Mouse (Mus musculus) limb, embryonic 14.5 days (tissue): ENCODE data around the gene Bclaf1. TPM values are rescaled to one million over a fixed set of nuclear protein-coding genes. Genes with fewer than 3 reads are reported as not detected.

ENCODE experiments used
- ATAC-seq: fragments of 200-750 bp; cut with Nextera tagmentation; 2 replicates; pipeline ENCODE4 v1.8.0; 2017; ENCODE audit warnings: low read depth, moderate number of reproducible peaks, moderate TSS enrichment; ENCODE audit not compliant: low FRiP score
- DNase-seq: peaks from one replicate; pipeline ENCODE4 v3.0.0-alpha.2; 2015; ENCODE audit warnings: low spot score
- H3K27ac ChIP-seq: fragments of 300-500 bp; sonication (generic); replicated peaks from 2 replicates; pipeline ENCODE4 v1.5.1; 2014; ENCODE audit warnings: low read depth, mild to moderate bottlenecking, low read length, moderate library complexity, mixed read lengths
- H3K27me3 ChIP-seq: fragments of 300-500 bp; sonication (generic); 2 replicates; pipeline ENCODE4 v1.6.1; 2014; ENCODE audit warnings: low read length, mixed read lengths; ENCODE audit not compliant: control insufficient read depth, insufficient read depth
- H3K36me3 ChIP-seq: fragments of 300-500 bp; sonication (generic); 2 replicates; pipeline ENCODE4 v1.6.1; 2014; ENCODE audit warnings: mild to moderate bottlenecking, low read length, moderate library complexity, mixed read lengths; ENCODE audit not compliant: control insufficient read depth, insufficient read depth
- H3K4me1 ChIP-seq: fragments of 300-500 bp; sonication (generic); 2 replicates; pipeline ENCODE4 v1.6.1; 2014; ENCODE audit warnings: antibody characterized with exemption, low read length, mixed read lengths; ENCODE audit not compliant: control insufficient read depth, insufficient read depth
- H3K4me2 ChIP-seq: fragments of 300-500 bp; sonication (generic); replicated peaks from 2 replicates; pipeline ENCODE4 v1.6.1; 2014; ENCODE audit warnings: low read depth, mild to moderate bottlenecking, low read length, moderate library complexity; ENCODE audit not compliant: severe bottlenecking
- H3K4me3 ChIP-seq: fragments of 300-500 bp; sonication (generic); replicated peaks from 2 replicates; pipeline ENCODE4 v1.5.1; 2014; ENCODE audit warnings: low read length
- H3K9ac ChIP-seq: fragments of 300-500 bp; sonication (generic); 2 replicates; pipeline ENCODE4 v1.6.1; 2014; ENCODE audit warnings: mild to moderate bottlenecking, low read depth, low read length, moderate library complexity; ENCODE audit not compliant: severe bottlenecking
- H3K9me3 ChIP-seq: fragments of 300-500 bp; sonication (generic); 2 replicates; pipeline ENCODE4 v1.6.1; 2016; ENCODE audit warnings: low read length; ENCODE audit not compliant: control insufficient read depth
- POLR2A ChIP-seq: fragments of 200-500 bp; IDR thresholded peaks from 2 replicates; pipeline ENCODE4 v1.8.0; 2012; ENCODE audit warnings: inconsistent platforms, mild to moderate bottlenecking, moderate library complexity, borderline replicate concordance; ENCODE audit not compliant: insufficient read depth, insufficient read length; ENCODE audit errors: extremely low read depth
- WGBS: fragments of 180-500 bp; shearing (Covaris S2); extraction: QIAGEN DNeasy Blood & Tissue Kit; methylation state at CpG from one replicate; pipeline ENCODE4 v1.1.7; 2014; 5-methylcytosine and 5-hydroxymethylcytosine counted together
- microRNA-seq: library from miRNA; unstranded; fragments of <30 nt; microRNA quantifications from one replicate; pipeline ENCODE4, GENCODE M21; 2016
- polyA plus RNA-seq, 2 experiments: library from polyadenylated mRNA; depleted of rRNA in 1 of 2; stranded (reverse) in 1 of 2; unstranded in 1 of 2; fragments of >200 nt; fragmentation: Nextera tagmentation in 1 of 2; extraction: Ambion mirVana in 1 of 2; gene quantifications; 2 replicates each; pipeline versions ENCODE4 v1.2.1 to v1.2.3; 2012 to 2014

The Bclaf1 gene
- polyA plus RNA-seq, 2 experiments = 88.4 to 129 TPM

GRCm38 (mm10) chr10:20390568-20390967 is 78.3 kb downstream of the Bclaf1 start:
- H3K4me3 ChIP-seq = no peak overlapping the region
- H3K27me3 ChIP-seq = no peaks in the 10 kb centered on the region
- ATAC-seq (no peak), DNase-seq (no peak)
- peaks cover 5% of the 10 kb centered on the region; the same call in 1 of the 2 replicates for H3K4me1 ChIP-seq
- WGBS = 57% methylated on average over 3 of the region's 3 CpGs
- no peak overlapping the region for H3K4me2 ChIP-seq
- no peaks in the 10 kb centered on the region for H3K36me3 ChIP-seq
- no peak for TF ChIP-seq POLR2A
- H3K27ac ChIP-seq = no peak overlapping the region
- no peak overlapping the region for H3K9ac ChIP-seq
- H3K9me3 ChIP-seq = no peaks in the 10 kb centered on the region

Small RNA genes lying within 50 kb of the gene (microRNA-seq; reads per million reads assigned to microRNA genes)
- not detected for gene Mir6413

Other genes with a start within 250 kb of the Bclaf1 start
- 6.2 and 6.3 TPM in 2 replicates for gene Map7, start 164.0 kb upstream of the Bclaf1 start, polyA plus RNA-seq (2012; rRNA removed)
- gene Map7, start 164.0 kb upstream of the Bclaf1 start, polyA plus RNA-seq (2014; fragmentation: Nextera tagmentation; extraction: Ambion mirVana) = 8.6 and 9.7 TPM in 2 replicates
- gene Mtfr2, start 35.3 kb downstream of the Bclaf1 start, polyA plus RNA-seq (2012; rRNA removed) = 6.5 and 7.8 TPM in 2 replicates
- gene Mtfr2, start 35.3 kb downstream of the Bclaf1 start, polyA plus RNA-seq (2014; fragmentation: Nextera tagmentation; extraction: Ambion mirVana) = 1.5 and 1.7 TPM in 2 replicates